Mouse (Mus musculus): ENCODE data around the gene Mrpl37. TPM values are rescaled to one million over a fixed set of nuclear protein-coding genes. Genes with fewer than 3 reads are reported as not detected.
A peak's percentile ranks its signal among the peaks of the same experiment; 100 is the strongest.
"Not testable (repeated sequence)": the region's sequence is repeated elsewhere in the genome, so short reads cannot be mapped to it uniquely, and the experiment has no call there.

Mrpl37 gene
- total RNA-seq (2022) = 10 to 100 TPM; 55.4 to 67.1 (median 61.9) TPM

- DNase-seq (ENCODE audit: low spot score in 2 of 2) = peak; percentile 94 to 97
These were observed at the start of gene Mrpl37, which contains the start of gene Cyb5rl for GRCm38 (mm10) chr4:107066252-107067124. Mrpl37 (minus strand) TSS chr4:107066868. Cyb5rl (plus strand) TSS chr4:107066988.

- DNase-seq (ENCODE audit: low spot score in 2 of 2) = no peak
These were observed 47.6 kb upstream of the Mrpl37 start for GRCm38 (mm10) chr4:107114278-107114677.

- not testable (repeated sequence) for DNase-seq (ENCODE audit: low spot score in 2 of 2)
These were observed 42.5 kb upstream of the Mrpl37 start for GRCm38 (mm10) chr4:107109181-107109580.

- DNase-seq (ENCODE audit: low spot score in 2 of 2) = no peak
These were observed 41.6 kb upstream of the Mrpl37 start for GRCm38 (mm10) chr4:107108291-107108731.

GRCm38 (mm10) chr4:107106777-107107176 lies 40.1 kb upstream of the Mrpl37 start:
- DNase-seq (ENCODE audit: low spot score in 2 of 2) = no peak

GRCm38 (mm10) chr4:107102220-107102619 lies 35.6 kb upstream of the Mrpl37 start:
- DNase-seq (ENCODE audit: low spot score in 2 of 2) = no peak

- DNase-seq (ENCODE audit: low spot score in 2 of 2) = no peak
These were observed 32.3 kb upstream of the Mrpl37 start for GRCm38 (mm10) chr4:107098791-107099525.

GRCm38 (mm10) chr4:107098375-107098774 lies 31.7 kb upstream of the Mrpl37 start:
- no peak for DNase-seq (ENCODE audit: low spot score in 2 of 2)

- no peak for DNase-seq (ENCODE audit: low spot score in 2 of 2)
These were observed 31.2 kb upstream of the Mrpl37 start for GRCm38 (mm10) chr4:107097871-107098270.

- no peak for DNase-seq (ENCODE audit: low spot score in 2 of 2)
These were observed 30.2 kb upstream of the Mrpl37 start, which contains the start of gene Cdcp2 for GRCm38 (mm10) chr4:107096841-107097373. Cdcp2 (plus strand) TSS chr4:107096891.

GRCm38 (mm10) chr4:107096043-107096442 lies 29.4 kb upstream of the Mrpl37 start:
- DNase-seq (ENCODE audit: low spot score in 2 of 2) = no peak

GRCm38 (mm10) chr4:107094484-107095187 lies 28.0 kb upstream of the Mrpl37 start:
- DNase-seq (ENCODE audit: low spot score in 2 of 2) = no peak

GRCm38 (mm10) chr4:107091696-107092095 lies 25.0 kb upstream of the Mrpl37 start:
- no peak for DNase-seq (ENCODE audit: low spot score in 2 of 2)

GRCm38 (mm10) chr4:107084858-107085257 lies 18.2 kb upstream of the Mrpl37 start:
- DNase-seq (ENCODE audit: low spot score in 2 of 2) = peak; percentile 75 to 85

GRCm38 (mm10) chr4:107084343-107084742 lies 17.7 kb upstream of the Mrpl37 start:
- DNase-seq (ENCODE audit: low spot score in 2 of 2) = no peak

- no peak for DNase-seq (ENCODE audit: low spot score in 2 of 2)
These were observed 16.5 kb upstream of the Mrpl37 start for GRCm38 (mm10) chr4:107083126-107083525.

- no peak for DNase-seq (ENCODE audit: low spot score in 2 of 2)
These were observed 15.5 kb upstream of the Mrpl37 start for GRCm38 (mm10) chr4:107082185-107082584.

GRCm38 (mm10) chr4:107079716-107080115 lies 13.0 kb upstream of the Mrpl37 start:
- DNase-seq (ENCODE audit: low spot score in 2 of 2) = no peak

GRCm38 (mm10) chr4:107078894-107079293 lies 12.2 kb upstream of the Mrpl37 start:
- no peak for DNase-seq (ENCODE audit: low spot score in 2 of 2)

- DNase-seq (ENCODE audit: low spot score in 2 of 2) = peak; percentile 34 to 35
These were observed 8.8 kb upstream of the Mrpl37 start for GRCm38 (mm10) chr4:107075456-107075855.

GRCm38 (mm10) chr4:107072343-107072742 lies 5.7 kb upstream of the Mrpl37 start:
- DNase-seq (ENCODE audit: low spot score in 2 of 2) = no peak

Measured in layer of hippocampus, adult 8-10 months (tissue).